Mouse (Mus musculus): ENCODE results near the gene Akap6.

Gene Akap6

DNA sequence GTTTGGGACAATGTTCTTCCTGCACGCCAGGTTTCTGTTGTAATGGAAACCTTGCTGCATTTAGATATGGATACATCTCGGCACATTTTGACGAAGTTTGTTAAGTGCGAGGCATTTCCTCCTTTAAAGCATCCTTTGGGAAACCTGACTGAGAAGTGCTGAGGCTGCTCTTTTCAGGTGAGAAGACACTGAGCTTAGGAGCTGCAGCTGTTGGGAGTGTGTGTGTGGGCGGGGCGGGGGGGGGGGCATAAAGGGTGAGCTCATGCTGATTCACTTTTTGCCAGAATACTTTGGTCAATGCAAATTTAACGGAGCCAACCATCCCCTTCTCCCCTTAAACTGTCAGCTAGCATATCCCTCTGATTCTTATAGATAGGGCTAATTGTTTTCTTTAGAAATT lies 81.9 kb downstream of the Akap6 start:
- DNase-seq (ENCODE audit: low read depth, low spot score), result no peak

DNA sequence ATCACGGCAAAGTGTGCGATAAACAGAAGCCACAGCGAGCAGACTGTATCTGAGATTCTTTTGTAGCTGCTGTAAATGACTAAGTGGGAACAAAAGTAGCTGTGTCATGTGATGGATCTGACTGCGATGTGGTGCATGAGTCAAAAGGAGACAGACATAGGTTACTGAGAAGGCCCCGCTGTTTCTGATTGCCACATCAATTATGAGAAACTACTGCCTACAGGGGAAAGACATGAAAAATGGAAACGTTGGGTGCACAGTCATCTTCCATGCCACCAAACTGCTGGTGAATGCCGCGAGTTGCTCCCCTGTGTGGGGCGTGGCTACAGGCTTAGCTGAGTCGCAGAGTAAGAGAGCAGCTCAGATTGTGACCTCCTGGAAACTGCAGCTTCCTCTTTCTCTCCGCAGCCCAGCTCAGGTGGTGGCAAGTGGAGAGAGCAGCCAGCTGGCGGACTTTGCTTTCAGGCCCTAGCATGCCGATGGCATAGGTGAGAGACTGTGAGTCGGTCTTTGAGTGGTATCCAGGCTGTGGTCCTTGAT lies 83.8 kb downstream of the Akap6 start:
- no peak for DNase-seq (ENCODE audit: low read depth, low spot score)

DNA sequence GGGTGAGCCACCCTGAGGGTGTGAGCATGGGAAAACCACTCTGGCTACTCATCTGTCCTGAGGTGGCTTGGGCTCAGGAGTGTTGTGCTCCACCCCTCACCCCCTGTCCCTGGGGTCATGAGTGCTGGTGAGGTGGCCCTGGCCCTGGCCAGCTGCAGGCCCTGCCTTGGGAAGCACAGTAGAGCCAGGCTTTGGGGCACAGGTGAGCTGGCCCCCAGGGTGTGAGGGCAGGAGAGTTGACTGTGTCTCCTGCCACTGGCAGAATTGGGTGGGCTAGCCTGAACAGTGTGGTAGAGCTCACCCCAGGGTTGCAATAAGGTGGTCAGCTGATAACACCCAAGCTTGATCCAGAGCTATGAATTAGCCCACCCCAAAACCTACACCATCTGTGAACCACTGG lies 86.0 kb downstream of the Akap6 start:
- no peak for DNase-seq (ENCODE audit: low read depth, low spot score)

DNA sequence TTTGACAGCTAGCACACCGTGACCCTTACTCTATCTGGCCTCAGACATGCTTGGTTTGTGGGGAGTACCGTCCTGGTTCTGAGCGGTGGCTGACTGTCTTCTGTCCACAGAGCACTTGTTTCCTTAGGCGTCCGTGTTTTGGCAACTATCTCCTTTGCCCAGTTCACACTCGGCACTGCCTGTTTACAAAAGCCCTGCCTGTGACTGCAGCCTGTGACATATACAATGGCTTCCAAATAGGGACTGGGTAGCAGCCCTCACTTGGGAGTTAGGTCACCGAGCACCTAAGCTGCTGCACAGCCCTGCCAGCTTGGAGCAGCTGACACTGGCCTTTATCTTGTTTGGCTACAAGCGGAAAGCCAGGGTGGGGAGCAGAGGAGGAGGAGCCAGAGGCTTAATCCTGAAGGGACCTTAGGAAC lies 91.2 kb downstream of the Akap6 start:
- peak; percentile 8 for DNase-seq (ENCODE audit: low read depth, low spot score)

DNA sequence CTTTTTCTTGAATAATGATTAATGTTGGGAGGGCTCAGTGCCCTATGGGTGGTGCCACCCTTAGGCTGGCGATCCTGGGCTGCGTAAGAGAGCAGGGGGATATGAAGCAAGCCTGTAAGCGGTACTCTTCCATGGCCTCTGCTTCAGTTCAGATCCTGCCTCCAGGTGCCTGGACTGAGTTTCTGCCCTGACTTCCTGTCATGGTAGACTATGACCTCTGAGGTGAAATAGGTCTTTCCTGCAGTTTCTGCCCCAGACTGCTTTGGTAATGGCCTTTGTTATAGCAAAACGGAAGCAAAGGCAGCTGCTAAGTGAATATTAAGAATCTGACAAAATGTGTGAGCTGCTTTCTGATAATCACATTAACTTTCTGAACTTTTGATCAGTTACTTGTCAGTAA lies 94.9 kb downstream of the Akap6 start:
- DNase-seq (ENCODE audit: low read depth, low spot score), result no peak

DNA sequence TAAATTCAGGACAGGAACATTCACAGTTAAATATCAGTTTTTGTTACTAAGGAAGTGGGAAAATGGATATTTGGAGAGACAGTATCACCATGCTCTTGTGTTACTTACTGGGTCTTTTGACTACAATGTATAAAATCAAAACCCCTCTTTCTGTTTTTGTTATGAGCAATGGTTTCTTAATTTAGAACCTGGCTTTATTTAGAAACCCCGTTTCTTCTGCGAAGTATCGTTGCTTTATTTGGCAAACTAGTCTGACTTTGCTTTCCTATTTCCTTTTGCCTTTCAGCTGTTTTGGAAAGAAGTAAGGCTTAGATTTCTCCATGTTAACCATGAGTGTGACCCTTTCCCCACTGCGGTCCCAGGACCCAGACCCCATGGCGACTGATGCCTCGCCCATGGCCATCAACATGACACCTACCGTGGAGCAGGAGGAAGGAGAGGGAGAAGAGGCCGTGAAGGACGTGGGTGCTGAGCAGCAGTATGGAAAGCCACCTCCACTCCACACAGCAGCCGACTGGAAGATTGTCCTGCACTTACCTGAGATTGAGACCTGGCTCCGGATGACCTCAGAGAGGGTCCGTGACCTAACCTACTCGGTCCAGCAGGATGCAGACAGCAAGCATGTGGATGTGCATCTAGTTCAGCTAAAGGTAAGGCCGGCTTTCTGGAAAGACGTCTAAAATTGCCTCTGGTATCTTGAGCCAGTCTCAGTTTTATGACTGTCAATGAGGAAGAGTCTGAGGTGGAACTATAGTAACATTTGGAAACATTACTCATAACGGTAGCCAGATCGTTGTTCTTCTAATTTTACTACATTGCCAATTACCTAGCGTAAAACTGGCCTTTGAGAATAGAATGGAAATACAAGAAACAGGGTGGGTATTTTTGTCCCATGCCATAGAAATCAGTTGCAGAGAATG lies 96.6 kb downstream of the Akap6 start:
- DNase-seq (ENCODE audit: low read depth, low spot score), result no peak

DNA sequence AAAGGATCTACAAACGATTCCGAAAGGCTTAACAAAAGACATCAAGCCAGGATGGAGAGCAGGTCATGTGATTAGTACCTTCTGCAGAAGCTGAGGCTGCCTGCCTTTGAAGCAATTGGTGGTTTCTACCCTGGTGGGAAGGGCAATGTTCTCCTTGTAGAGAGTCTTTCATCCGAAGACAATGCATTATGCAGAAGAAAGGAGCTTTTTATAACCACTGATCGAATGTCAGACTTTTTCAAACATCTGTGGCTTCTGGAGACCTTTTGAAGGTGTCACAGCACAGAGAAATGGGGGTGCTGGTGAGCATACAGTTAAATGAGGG lies 97.2 kb downstream of the Akap6 start:
- no peak for DNase-seq (ENCODE audit: low read depth, low spot score)

DNA sequence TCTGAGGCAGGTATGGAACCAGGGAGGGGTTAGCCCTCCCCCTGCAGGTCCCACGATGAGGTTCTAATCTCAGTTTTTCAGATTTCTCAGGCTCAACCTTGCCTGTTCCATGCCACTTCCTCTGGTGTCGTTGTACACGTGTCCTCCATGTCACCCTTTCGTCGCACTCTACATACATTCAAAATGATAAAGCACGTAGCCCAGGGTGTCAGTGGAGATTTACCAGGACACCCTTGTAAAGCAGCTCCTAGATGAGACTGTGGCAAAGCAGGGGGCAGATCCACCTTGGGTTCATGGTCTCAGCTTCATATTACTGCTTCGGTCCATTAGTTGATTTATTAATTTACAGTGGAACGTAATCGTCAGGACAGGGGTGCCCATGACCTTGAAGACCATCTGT lies 100.5 kb downstream of the Akap6 start:
- no peak for DNase-seq (ENCODE audit: low read depth, low spot score)

DNA sequence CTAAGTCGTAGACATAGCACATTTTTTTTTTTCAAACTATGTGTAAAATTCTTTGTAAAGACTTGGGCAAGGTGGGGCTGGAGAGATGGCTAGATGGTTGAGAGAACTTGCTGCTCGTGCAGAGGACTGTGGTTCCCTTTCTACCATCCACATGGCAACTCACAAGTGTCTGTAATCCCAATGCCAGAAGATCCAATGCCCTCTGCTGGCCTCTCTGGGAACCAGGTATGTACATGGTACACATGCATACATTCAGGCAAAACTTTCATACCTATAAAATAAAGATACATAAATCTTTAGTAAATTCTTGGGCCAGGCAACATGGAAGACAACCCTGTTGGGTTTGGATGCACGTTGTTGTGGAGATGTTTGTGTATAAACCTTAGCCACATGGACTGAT lies 107.1 kb downstream of the Akap6 start:
- peak; percentile 7 for DNase-seq (ENCODE audit: low read depth, low spot score)

DNA sequence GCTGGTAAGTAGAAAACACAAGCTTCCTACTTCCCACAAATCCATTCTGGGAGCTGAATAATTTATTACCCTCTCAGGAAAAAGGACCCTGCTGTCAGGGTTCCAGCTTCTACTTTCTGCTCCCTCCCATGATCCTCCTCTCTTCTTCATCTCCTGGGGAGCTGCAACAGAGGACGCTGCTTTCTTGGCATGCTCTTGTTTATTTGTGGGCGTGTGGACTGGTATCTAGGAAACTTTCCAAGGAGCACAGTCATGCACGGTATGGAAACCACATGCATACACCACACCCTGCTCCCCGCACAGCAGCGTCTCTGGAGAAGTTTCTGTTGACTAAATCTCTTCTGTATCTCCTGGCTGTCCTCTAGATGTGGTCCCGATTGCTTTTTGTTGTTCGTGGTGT lies 119.4 kb downstream of the Akap6 start:
- no peak for DNase-seq (ENCODE audit: low read depth, low spot score)

DNA sequence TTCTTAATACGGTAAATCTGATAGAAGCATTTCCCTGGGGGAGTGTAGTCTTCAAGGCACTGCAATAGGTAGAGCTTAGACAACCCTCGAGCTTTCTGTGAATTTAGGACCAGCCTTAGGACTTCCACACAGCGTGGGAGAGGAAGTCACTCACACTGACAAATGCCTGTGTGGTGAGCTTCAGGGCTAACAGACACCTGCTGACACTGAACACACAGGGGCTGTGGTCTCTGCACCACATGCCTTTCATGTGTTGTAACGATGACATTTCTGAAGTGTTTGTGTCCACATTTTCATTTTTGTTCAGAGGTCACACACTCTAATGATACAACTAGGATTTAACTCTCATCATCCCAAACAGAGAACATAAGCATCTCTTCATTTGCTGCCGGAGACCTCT lies 125.6 kb downstream of the Akap6 start:
- DNase-seq (ENCODE audit: low read depth, low spot score), result no peak

DNA sequence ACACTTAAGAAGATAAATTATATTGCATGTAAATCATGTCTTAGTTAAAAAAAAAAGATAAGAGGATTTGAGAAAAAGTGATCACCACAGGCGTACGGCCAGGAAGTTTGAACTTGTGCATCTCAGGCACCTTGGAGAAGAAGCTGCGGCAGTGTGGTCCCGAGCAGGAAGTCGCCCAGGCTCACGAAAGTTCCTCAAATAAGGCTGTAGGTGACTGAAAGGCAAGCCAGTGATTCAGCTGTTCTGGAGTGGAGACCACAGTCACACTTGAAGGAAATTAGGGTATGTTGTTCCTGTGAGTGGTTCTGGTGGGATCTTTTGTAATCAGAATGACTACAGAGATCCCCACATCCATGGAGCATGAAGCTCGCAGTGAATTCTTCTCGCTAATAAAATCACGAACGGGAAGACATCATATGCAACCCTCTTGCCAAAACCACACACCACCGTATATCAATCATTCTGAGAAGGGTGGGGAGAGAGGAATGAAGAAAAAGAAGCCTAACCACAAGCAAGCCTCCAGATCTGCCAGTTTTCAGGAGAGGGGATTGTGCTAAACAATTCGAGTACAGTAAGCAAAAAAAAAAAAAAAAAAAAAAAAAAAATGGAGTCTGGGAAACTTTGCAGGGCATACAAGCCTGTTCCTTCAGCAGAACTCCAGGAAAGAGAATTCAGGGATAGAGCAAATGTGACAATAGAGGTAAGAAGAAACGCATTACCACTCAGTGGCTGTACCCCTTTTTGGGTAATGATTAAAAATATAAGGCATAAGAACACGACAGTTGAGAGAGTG lies 130.0 kb downstream of the Akap6 start:
- DNase-seq (ENCODE audit: low read depth, low spot score), result no peak

DNA sequence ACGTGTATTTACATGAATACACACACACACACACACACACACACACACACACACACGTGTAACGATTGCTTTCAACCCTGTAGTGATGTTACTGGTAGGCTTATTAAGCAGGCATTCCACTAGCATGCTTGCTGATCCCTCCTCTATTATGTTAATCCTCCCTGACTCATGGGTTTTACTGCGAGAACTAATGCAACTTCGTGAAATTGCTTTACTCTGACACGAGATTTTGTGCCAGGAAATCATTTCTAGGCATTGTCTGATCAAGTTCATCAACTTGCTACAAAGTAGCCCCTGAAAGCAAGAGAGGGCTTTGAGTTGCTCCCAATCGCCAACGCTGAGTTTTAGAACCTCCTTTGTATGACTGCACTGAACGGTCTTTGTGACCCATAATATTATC lies 132.6 kb downstream of the Akap6 start:
- DNase-seq (ENCODE audit: low read depth, low spot score), result no peak

DNA sequence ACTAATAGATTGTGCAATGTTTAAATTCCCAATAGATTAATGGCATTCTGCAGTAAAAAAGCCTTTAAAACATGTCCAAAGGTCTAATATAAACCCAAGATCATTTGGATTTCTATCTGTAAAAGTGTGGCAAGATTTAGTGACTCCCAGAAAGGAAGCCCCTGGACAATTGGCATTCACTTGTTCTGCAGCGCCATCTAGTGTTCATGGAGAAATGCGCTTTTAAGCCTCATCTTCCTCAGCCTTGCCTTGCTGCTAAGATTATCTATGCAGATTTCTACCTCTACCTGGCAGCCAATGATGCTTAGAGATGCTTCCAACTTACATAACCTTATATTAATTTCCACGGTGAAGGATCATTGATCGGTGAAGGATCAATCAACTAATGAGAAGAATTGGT lies 133.0 kb downstream of the Akap6 start:
- peak; percentile 79 for DNase-seq (ENCODE audit: low read depth, low spot score)

DNA sequence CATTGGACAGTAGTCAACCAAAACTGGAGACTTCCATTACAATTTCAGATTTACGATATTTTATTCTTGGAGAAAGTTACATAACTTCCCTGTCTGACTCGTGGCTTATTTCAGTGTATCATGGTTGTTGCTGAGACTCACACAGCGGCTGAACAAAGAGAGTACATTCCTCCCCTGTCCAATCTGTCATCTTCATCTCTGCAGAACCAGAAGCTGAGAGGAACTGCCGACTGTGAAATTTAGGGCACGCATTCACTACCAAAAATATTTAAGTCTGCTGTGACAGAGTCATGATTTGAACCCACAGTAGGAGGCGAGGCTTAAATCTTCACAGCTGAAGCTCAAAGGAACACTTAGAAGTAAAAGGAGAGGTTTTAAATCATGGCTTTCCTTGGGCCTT lies 134.0 kb downstream of the Akap6 start:
- no peak for DNase-seq (ENCODE audit: low read depth, low spot score)

DNA sequence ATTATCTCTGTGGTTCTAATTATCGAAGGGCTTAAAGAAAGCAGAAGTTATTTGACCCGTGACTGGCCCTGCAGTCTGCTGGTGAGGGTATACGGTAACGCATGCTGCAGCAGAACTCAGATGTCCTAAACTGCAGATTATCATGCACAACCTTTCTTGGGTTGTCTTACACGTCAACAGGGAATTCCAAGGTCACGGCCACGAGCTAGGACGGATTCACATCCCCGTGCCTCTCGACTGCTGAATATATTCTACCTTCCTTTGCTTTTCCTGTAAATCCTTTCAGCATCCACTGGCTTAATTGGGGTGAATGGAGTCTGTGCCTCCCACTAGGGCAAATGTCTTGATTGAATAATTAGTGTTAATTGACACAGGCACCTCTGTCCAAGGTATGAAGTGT lies 134.9 kb downstream of the Akap6 start:
- DNase-seq (ENCODE audit: low read depth, low spot score), result no peak

DNA sequence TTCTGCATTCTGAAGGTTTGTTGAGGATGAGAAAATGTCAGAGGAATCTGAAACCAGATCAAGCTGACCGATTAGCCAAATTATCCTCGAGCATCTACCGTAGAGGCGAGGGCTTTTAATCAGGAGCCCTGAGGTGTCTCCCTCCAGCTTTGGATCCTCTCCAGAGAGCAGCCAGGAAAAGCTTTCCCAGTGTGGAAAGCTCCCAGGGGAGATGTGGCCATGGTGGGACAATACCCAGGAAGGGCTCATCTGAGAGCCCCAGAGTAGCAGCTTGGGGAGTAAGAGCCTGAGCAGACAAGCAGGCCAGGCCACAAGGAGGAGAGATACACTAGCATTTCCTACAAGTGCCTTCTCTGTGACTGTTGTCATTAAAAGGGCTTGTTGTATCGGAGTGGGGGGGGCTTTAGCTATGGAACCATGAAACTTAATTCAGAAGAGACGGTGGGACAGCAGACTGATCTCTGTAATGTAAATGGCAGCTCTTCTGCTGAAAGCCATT lies 135.6 kb downstream of the Akap6 start:
- no peak for DNase-seq (ENCODE audit: low read depth, low spot score)

DNA sequence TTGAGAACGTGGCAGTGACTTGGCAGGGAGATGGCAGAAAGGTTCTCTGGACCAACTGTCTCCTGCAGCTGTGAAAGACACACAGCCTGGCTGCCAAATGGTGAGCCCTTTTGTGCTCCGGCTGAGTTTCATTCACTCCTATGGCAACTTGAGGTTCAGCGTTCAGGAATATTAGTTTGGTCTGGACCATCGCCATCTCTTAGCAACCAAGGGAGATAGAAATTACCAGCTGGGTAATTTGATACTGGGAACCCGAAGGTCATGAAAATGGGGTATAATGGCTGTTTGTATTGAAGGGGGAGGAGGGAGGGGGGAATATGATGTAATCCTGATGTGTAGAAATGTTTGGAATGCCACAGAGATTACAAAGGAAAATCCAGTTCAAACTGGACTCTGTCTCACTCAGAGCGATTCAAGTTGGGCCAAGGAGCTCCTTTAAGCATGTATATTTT lies 136.1 kb downstream of the Akap6 start:
- DNase-seq (ENCODE audit: low read depth, low spot score), result peak; percentile 60

DNA sequence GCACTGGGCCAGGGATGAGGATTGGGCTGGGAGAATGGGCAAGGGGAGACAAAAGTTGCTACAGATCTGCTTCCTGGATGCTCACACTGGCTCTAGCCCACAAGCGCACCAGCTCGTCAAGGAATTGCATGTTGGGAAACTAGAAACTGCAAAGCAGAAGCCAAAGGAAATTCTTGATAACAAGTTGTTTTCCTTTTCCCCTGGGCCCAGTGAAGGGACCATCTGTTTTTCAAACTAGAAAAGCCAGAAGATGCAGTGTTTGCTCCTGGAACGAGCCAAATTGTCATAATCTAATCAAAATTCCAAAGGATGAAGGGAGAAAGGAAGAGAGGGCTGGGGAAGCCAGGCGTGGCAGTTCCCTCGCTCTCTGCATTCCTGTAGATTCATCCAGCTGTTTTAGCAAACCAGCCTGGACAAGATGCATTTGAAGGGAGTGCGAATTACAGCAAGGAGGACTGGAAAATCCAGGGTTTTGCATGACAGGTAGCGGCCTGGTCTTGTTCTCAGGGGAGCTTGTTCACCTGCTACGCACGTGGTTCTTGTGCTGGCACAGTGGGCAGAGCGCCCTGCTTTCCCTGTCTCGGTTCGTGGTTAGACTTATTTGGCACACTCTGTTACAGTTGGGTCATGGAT lies 136.8 kb downstream of the Akap6 start:
- peak; percentile 12 for DNase-seq (ENCODE audit: low read depth, low spot score)

DNA sequence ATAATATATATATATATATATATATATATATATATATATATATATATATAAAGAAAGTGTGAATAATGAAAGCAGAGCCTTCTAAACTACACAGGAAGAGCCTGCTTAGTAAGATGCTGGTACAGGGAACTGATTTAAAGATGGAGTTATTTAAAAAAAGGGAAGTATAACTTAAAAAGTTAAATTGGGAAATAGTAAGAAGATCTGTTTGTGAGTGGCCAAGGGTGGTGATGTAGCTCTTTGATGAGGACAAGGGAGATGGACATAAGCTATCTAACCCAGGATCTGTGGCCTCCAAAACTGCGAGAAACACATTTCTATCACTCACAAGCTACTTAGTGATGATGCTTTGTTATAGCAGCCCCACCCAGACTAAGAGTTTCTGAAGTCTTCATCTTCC lies 146.8 kb downstream of the Akap6 start:
- no peak for DNase-seq (ENCODE audit: low read depth, low spot score)

DNA sequence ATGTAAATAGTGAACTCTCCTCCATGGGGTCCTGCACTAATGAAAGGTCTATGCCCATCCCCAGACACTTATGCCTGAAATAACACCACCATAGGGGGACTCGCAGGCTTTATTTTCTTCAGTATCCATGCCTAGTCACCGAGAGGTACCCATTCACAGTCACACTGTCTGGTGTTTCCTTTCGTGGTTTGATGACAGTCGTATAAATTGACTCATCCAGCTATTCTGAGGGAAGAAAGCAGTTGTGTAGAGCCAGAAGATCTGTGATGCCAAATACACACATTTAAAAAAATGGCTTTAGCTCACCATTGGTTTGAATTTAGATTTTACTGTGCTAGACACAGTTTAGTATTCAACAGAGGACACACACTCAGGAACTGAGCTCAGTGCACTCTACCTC lies 147.8 kb downstream of the Akap6 start:
- DNase-seq (ENCODE audit: low read depth, low spot score), result no peak
